Mouse (Mus musculus) mouse embryonic stem cell (cell line): ENCODE measurements at regions not wholly inside any gene's neighbourhood (a gene's known extent, or its start where the extent isn't known, plus 50 kb on each side); places are given as distances from the start of the nearest gene placed in this dataset.

ENCODE experiments used
- in situ Hi-C, 2 experiments: fragments of 300-500 bp; cut with MboI; formaldehyde crosslinking; loops; 1 replicate in 1 of 2; 3 replicates in 1 of 2; pipeline ENCODE4 v1.14.3; 2019 to 2020; ENCODE audit warnings: low sequenced_read_pairs in 2 of 2, low pct_unique_long_range_greater_than_20kb in 1 of 2, mixed read lengths in 1 of 2; ENCODE audit not compliant: unreplicated experiment in 1 of 2

DNA sequence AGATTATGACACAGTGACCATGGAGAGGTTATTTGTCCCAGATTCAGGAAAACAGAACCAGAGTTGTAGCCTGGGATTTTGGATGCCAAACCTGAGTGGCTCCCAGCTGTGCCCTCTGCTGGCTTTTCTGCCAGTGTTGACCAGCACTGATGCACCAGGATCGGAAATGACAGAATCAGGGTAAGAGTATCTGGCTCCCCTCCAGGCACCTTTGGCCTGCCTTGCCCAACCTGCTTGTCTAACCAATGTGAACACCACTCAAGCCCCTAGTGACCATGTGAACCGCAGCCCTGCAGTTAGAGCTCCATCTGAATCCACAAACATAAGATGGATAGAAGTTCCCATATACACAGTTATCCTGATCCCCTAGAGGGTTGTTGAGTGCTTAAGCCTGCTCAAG lies 210.6 kb downstream of the 4933412E24Rik start:
- in situ Hi-C loops: no loop called here

DNA sequence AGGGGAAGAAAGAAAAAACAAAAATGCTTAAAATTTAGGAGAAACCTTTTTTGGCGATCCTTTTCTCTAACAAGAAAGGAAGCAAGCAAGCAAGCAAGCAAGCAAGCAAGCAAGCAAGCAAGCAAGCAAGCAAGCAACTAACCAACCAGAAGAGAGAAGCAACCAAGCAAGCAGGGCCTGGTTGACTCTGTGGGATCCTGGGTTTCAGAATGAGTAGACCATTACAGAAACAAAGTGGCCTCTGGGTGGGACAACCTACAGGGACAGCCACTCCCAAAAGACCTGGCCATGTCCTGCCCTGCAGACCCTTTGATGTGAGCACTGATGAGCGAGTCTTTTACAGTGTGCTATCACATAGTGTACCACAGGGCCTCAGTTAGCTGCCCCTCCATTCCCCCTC lies 211.6 kb downstream of the 4933412E24Rik start:
- in situ Hi-C loops: no loop called here

DNA sequence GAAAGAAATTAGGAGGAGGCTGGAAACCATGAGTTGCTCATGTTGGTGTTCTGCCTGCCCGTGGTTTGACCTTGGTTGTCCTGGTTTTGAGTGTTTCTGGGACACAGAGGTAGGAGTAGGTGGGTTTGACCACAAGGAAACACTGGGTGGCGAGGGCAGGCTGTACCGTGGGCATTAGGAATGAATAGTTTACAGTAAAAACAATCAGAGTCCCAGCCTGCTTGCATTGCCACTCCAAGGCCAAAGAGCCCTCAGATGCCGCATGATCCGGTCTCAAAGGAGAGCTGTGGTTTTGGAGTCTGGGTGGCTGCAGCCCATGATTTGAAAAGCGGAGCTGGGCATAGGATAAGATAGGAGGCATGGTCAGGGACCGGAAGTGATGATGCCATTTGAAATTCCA lies 212.0 kb downstream of the 4933412E24Rik start:
- in situ Hi-C loops: no loop called here

DNA sequence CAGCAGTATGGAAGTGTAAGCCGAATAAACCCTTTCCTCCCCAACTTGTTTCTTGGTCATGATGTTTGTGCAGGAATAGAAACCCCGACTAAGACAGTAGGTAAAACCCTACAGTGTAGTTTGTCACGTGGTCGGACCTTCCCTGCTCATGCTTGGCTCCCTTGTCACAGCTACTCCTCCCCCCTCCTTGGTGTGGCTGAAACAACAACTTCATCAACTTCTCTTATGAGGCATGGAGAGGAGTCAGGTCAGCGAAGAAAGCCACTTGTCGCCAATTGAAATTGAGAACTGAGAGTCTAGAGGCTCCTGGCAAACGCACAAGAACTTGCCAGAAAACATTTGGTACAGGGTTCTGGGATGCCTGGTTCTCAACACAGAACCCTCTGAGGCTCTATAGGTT lies 214.1 kb downstream of the 4933412E24Rik start:
- in situ Hi-C loops: no loop called here

DNA sequence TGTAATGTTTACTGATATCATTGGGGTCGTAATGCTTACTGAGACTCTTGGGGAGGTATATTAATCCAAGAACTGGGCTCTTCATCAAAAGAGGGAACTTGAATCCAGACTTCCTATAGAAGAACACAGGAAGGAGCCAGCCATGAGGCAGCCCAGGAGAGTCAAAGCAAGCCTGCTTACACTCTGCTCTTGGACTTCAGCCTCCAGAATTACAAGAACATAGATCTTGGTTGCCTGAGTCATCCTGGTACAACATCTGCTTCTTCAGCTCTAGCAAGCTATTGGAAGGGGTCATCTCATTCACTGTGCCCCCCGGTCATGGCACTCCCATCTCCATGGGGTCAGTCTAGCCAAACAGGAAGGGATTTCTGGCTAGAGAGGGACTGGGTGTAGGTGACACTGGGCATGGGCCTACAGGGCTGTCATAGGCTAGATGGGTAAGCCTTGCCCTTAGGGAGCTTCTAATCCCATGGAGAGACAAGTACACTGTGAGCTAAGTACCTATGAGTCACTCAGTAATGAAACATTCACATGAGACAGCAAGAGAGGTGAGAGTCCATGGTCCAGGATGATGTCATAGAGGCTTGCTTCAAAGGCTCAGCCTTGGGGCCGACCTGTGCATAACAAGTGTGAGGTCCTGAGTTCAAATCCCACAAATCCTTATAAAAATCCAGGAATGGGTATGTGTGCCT lies 217.1 kb downstream of the 4933412E24Rik start:
- in situ Hi-C loops: no loop called here

DNA sequence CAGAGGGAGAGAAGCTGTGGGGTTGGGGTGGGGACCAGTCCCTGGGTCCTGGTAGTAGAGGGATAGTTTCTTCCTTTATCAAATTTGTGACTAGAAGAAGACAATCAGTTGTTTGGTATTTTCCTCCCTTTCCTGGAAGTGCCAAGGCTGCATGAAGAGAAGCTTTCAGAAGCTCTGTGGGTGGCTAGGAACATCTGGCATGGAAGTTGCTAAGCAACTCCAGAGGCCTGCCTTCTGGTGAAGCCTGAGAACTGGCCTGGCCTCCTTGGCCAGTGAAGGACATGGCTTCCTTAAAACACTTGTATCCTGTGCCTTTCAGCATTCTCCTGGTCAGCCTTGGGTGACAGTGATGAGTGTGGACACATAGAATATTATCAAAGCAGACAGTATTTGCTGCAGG lies 217.9 kb downstream of the 4933412E24Rik start:
- in situ Hi-C loops: no loop called here

DNA sequence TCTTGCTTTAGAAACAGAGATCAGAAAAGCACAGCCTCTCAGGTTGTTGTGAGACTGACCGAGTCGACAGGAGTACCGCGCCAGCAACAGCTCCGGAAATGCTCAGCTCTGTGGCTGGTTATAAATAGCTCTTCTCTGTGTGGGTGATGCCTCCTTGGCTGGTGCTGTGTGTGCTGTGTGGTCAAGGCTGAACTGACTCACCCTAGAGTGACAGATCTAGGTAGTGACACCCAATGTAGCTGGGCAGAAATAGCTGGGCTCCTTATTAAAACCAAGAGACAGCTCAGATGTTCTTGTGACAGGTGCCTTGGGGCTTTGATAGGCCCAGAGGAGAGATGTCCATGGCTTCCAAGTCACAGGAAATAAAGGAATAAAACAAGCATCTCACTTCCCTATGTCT lies 220.7 kb downstream of the 4933412E24Rik start:
- in situ Hi-C loops: no loop called here

DNA sequence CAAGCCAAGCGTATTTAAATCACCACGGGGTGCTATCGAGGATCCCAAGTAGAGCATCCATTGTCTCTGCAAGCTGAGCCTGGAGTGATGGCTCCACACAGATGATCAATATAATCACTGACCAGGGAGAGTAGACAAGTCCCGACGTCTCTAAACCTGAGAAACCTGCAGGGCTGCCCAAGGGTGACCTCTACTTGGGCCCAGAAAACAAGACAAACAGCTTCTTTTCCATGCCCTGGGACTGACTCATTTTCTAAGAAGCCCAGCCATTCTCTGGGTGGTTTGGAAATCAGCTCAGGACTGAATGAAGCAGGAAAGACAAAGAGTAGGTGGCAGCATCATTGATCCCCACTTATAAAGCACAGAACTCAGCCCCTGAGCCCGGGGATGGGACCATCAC lies 221.5 kb downstream of the 4933412E24Rik start:
- in situ Hi-C loops: no loop called here

DNA sequence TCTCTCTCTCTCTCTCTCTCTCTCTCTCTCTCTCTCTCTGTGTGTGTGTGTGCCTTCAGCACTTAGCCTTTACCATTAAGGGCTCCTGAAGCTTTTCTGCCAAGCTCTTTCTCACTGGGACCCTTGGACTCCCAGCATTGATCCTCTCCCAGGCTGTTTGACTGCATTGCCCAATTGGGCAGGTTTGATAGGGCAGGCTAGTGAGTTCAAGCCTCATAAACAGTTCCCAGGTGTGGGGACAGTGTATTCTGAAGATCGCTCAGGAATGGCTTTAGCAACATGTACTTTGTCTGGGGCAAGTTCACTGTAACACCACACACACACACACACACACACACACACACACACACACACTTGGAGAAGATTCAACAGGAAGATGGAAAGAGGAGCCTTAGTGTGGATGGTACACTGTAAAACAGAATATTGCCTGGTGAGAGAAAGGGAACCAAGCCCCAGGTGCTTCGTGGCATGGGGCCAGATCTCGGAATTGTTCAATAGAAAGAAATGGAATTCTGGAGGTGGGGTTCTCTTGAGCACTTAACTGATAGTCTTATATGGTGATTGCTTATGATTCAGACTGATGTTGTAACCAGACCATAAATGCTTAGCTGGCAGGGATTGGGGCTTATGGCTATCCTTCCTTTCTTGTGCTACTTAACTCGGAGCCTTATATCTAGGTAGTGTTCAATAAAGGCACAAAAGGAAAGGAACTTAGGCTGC lies 229.5 kb downstream of the 4933412E24Rik start:
- in situ Hi-C loops: no loop called here

DNA sequence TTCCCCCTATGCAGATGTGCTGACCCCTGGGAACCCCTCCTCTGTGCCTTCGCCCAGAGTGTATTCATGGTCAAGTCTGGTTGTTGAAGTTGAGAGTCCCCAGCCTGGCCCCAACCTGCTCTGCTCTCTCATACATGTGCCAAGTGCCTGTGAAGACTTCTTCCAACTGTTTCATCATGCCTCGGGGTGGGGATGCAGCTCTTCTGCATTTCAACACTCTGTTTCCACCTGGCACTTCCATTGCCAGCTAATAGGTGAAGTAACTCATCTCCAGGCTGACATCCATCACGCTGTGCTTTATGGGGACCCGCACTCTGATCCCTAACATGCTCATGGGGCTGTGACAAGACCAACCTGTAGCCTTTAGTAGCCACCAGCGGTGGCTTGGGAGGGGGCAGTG lies 230.4 kb downstream of the 4933412E24Rik start:
- in situ Hi-C loops: no loop called here

DNA sequence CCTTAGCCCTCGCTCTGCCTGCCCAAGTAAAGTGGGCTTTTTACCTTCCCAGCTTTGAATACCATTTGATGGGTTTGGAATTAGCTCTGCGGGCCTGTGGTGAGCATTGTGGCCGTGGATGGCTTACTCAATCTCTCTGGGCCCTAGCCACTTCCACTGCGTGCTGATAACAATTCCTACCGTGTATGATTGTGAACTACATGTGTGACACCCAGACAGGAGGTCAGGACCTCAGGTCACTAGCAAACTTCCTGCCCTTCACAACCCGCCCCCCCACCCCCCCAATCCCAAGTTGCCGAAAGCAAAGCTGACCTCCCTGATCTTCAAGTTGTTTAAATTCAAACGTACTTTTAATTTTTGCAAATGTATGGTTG lies 231.9 kb downstream of the 4933412E24Rik start:
- in situ Hi-C loops: no loop called here

DNA sequence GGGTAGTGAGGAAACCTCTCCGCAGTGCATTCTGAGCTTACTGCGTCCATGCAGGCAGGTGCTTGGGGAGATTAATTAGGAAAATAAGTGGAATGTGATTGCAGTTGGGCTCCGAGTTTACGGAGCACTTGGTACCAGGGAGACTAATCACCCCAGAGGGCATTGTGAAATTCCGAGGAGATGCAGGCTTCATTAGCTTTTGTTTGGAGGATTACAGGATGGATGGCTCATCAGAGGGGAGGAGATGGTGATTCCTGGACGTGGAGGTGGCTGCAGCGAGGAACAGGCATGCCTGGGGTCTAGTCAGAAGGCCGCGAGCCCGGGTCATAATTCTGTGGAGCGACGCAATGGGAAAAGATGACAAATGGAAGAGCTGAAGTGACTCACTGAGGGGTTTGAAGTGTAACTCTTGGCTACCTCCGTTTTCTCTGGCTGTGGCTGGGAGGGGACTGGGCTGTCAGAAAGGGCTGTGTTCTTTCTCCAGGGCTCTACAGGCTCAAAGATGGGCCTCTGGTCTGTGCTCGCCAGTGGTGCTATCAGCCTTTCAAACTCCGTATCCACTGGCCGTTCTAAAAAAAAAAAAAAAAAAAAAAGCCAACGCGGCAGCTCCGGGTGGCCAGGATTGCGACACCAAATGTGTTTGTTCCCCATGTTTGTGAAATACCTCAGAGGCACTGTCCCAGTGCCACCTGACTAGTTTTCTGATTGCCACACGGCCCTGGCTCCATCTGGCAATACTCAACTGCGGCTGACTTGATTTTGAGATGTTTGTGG lies 232.4 kb downstream of the 4933412E24Rik start:
- in situ Hi-C loops: no loop called here

DNA sequence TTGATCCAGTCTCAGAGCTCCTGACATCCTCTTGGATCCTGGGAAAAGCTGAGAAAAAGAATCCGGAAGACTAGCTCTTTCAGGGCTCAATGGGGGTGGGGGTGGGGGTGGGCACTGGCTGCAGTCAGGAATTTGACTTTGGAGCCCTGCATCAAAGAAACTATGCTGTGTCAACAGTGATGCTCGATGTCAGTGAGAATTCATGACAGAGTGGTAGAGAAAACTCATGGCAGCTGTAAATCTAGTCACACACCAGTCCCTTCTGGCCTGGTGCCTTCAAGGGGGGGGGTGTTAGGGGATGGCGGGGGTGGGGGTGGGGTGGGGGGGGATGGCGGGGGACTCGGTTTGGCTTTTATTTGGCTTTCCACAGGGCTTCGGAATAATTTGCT lies 233.0 kb downstream of the 4933412E24Rik start:
- in situ Hi-C loops: no loop called here

DNA sequence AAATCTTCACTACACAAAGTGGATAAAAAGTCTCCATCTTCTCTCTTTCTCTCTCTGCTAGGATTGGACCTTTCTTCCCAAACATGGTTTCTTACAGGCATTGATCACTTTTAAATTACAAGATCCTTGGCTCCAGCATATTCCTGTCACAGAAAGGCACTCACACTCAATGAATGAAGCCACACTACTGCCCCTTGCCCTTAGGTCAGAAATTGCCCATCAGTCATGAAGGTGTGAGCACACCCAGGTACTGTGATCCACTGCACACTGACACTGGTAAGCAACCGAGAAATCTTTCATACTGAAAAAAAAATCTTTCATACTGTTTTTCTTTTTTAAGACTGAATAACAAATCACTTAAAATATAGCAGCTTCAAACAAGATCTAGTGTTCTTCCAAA lies 235.9 kb downstream of the 4933412E24Rik start:
- in situ Hi-C loops: no loop called here

DNA sequence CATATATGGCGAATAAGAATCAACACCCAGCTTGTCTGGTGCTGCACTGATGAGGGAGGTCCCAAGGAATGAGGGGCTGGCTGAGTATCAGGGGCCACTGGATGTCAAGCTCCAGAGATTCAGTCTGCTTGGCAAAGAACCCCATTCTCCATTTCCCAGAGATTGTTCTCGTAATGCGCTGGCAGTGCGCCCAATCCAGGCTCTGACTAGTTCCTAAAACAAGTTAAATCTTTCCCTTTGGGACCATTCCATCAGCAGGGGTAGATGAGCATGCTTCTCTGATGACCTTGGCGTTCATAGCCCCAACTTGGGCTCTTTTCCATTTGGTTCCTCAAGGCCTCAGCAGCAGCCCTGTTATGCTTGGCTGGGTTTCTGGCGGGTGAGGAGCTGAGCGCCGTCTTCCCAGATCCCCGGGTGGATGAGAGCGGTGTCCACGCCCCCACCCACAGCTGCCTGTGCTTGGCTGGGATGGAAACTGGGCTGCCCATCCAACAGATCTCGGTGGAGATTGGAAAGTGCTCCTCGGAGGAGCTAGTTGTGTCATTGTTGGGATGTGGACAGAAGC lies 239.0 kb downstream of the 4933412E24Rik start:
- in situ Hi-C loops: no loop called here

DNA sequence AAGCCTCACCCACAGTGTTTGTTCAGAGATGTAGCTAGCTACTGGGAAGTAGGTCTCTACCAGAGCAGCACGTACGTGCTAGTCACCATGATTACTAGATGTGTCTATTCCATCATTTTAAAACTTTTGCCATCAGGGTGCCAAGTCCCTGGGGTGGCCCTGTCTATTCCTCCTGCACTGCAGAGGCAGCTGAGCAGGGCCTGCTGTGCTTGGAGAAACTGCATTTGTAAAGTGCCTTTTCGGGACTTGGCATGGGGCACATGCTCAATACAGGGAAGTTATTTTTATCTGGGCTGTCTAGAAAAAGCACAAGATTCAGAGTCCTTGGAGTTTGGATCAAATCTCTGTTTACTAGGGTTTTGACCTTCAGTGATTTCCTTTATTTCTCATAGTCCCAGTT lies 240.6 kb downstream of the 4933412E24Rik start:
- in situ Hi-C loops: no loop called here

DNA sequence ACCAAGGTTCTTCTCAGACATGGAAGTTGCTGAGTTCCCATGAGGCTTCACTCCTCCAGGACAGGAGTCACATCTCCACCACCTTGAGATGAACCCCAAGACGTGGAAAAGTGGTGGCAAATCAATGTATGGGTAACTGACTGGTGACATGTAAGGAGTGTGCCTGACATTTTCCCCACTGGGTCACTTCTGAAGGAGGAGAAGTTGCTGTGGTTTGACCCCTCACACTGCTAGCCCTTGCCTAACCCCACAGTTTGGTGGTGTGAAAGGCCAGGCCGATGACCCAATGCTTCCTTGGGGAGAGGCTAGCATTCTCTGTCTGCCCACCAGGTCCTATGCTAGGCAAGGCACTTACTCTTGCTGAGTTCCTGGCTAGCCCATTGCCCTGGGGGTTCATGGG lies 242.4 kb downstream of the 4933412E24Rik start:
- in situ Hi-C loops: no loop called here

DNA sequence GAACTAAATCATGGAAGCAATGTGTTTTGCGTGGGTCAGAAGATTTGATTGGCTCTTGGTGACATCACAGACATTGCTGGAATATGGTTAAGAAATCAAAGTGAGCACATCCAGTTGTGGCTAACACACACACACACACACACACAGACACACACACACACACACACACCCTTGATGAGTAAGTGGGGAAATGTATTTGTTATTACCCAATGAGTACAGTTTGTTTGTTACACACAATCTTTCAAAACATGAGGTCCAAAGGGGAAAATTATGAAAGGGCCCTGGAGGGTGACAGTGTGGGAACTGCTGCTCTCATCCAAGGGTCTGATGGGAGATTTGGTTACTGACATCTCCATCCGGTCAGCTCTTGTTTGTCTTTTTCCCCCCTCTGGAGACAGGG lies 243.8 kb downstream of the 4933412E24Rik start:
- in situ Hi-C loops: no loop called here

DNA sequence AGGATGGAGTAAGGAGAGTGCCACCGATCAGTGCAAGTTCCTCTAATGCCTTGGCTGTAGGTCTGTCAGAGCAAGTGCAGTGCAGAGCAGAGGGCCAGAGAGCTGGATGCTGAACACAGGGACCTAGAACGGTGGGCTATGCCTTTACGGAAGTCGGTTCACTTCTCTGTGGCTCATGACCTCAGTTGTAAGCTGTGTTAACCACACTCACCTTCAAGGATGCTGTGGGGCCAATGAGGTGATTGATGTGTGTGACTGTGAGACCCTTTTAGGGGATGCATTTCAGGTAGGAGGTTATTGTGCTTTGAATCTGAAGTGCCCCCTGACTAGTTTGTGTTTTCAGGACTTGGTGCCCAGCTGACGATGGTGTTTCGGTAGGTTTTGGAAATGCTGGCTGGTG lies 254.4 kb downstream of the 4933412E24Rik start:
- in situ Hi-C loops: no loop called here
